Mouse (Mus musculus): ENCODE results near the gene Tns1.

DNA sequence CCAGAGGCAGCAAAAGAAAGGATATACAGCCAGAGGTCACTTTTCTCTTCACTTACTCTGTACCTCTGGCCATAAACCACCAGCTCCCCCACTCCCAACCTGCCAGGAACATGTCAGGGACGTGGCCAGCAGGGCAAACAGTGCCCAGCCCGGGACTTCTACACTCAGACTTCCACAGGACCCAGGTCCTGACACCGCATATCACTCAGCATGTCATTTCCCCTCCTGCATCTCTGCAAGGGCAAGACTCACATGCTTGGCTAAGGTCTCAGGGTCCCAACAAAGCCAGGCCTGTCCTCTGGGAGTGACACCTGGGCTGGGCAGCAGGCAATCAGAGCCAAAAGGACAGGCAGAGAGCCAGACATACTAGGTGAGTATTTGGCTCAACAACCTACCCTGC lies 11.2 kb downstream of the Tns1 start:
- TF ChIP-seq GATA1 (IDR thresholded peaks at IDR 0.05; ENCODE audit: borderline replicate concordance, low read length) (no peak), FLI1 (IDR thresholded peaks at IDR 0.05; ENCODE audit: low read length) (no peak)

All from megakaryocyte, embryonic 14.5 days (primary cell).